Mouse (Mus musculus) forebrain, embryonic 16.5 days (tissue): ENCODE results near the gene H1f0. TPM values are rescaled to one million over a fixed set of nuclear protein-coding genes. Genes with fewer than 3 reads are reported as not detected.

Source experiments
- ATAC-seq: fragments of 200-750 bp; cut with Nextera tagmentation; 2 replicates; pipeline ENCODE4 v1.8.0; 2017; ENCODE audit warnings: mild to moderate bottlenecking, moderate library complexity
- H3K27ac ChIP-seq: fragments of 300-500 bp; sonication (generic); 2 replicates; pipeline ENCODE4 v1.5.1; 2014; ENCODE audit warnings: low read length, control low read depth
- H3K27me3 ChIP-seq: fragments of 300-500 bp; sonication (generic); replicated peaks from 2 replicates; pipeline ENCODE4 v1.6.1; 2014; ENCODE audit warnings: low read length; ENCODE audit not compliant: control insufficient read depth, insufficient read depth
- H3K36me3 ChIP-seq: fragments of 300-500 bp; sonication (generic); 2 replicates; pipeline ENCODE4 v1.6.1; 2014; ENCODE audit not compliant: control insufficient read depth, insufficient read depth
- H3K4me1 ChIP-seq: fragments of 300-500 bp; sonication (generic); replicated peaks from 2 replicates; pipeline ENCODE4 v1.6.1; 2014; ENCODE audit warnings: low read length; ENCODE audit not compliant: control insufficient read depth, insufficient read depth
- H3K4me2 ChIP-seq: fragments of 300-500 bp; sonication (generic); 2 replicates; pipeline ENCODE4 v1.6.1; 2014; ENCODE audit warnings: mild to moderate bottlenecking, low read length, control low read depth
- H3K4me3 ChIP-seq: fragments of 300-500 bp; sonication (generic); replicated peaks from 2 replicates; pipeline ENCODE4 v1.5.1; 2014; ENCODE audit warnings: mild to moderate bottlenecking, low read length, control low read depth
- H3K9ac ChIP-seq: fragments of 300-500 bp; sonication (generic); replicated peaks from 2 replicates; pipeline ENCODE4 v1.6.1; 2014; ENCODE audit warnings: low read depth, low read length, control low read depth
- H3K9me3 ChIP-seq: fragments of 300-500 bp; sonication (generic); 2 replicates; pipeline ENCODE4 v1.6.1; 2016; ENCODE audit warnings: low read length; ENCODE audit not compliant: control insufficient read depth
- WGBS: fragments of 180-500 bp; shearing (Covaris S2); extraction: QIAGEN DNeasy Blood & Tissue Kit; methylation state at CpG from one replicate; pipeline ENCODE4 v1.1.7; 2014; 5-methylcytosine and 5-hydroxymethylcytosine counted together
- polyA plus RNA-seq: library from polyadenylated mRNA; unstranded; fragments of >200 nt; fragmentation: Nextera tagmentation; extraction: Ambion mirVana; gene quantifications from 2 replicates; pipeline ENCODE4 v1.2.1, GENCODE M21; 2015

The H1f0 gene
- polyA plus RNA-seq, 1 experiment from 2014 or later, result 403 TPM

DNA sequence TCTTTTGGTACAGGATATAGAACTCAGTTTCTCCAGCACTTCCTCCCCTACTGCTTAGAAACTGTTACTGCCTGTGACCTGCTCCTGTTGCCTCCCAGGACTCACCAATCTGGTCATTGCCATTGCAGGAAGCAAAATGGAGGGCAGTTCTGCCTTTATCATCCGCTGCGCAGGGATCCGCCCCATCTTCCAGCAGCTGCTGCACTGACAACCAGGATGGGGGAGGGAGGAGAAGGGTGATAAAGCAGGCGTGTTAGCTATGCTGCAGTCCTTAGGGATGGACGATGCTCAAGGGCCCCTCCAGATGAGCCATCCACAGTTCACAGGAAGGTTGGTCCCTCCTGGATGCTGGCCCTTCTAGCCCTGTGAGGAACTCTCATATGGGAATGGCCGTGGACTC, 29.6 kb downstream of the H1f0 start:
- 94% methylated on average over 6 of the region's 6 CpGs for WGBS
- ATAC-seq, result no peak
- Histone ChIP-seq H3K36me3 (peaks cover 45% of the 10 kb centered on the region), H3K4me1 (peaks cover 12% of the 10 kb centered on the region), H3K27me3 (no peaks in the 10 kb centered on the region), H3K27ac (no peak overlapping the region), H3K9ac (no peak overlapping the region), H3K9me3 (no peaks in the 10 kb centered on the region), H3K4me2 (no peak overlapping the region), H3K4me3 (no peak overlapping the region)

DNA sequence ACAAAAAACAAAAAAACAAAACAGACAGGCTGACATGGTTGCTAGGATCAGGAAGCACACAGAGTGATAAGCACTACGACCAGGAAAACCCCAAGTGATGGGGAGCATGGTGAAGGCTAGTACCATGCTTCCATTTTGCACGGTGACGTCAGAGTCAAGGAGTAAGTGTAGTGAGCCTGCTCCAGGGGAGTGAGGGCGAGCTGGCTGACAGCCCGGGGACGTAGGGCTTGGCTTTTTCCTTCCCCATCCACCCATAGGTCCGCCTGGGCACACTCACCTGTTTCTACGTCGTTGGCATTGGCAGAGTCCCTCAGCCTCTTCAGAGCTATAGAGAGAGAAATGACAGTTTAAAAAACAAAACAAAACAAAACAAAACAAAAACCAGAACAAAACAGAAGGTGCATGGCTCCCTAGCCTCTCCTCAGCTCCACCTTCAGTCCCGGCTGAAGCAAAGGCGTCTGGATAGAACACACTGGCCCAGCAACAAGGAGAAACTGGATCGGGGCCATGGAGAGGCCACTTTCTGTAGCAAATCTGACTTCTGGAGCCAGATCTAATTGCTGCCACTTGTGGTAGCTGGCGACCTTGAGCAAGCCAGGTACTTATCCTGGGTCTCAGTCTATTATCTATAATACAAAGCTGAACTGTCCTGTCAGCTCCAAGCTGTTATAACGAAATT, 32.8 kb downstream of the H1f0 start:
- no peak overlapping the region for H3K4me3 ChIP-seq
- peaks cover 16% of the 10 kb centered on the region for H3K4me1 ChIP-seq
- H3K9me3 ChIP-seq, result no peaks in the 10 kb centered on the region
- ATAC-seq, result no peak
- H3K9ac ChIP-seq, result no peak overlapping the region
- 81% methylated on average over 14 of the region's 14 CpGs for WGBS
- H3K4me2 ChIP-seq, result no peak overlapping the region
- no peak overlapping the region for H3K27ac ChIP-seq
- peaks cover 16% of the 10 kb centered on the region for H3K36me3 ChIP-seq
- H3K27me3 ChIP-seq, result no peaks in the 10 kb centered on the region

DNA sequence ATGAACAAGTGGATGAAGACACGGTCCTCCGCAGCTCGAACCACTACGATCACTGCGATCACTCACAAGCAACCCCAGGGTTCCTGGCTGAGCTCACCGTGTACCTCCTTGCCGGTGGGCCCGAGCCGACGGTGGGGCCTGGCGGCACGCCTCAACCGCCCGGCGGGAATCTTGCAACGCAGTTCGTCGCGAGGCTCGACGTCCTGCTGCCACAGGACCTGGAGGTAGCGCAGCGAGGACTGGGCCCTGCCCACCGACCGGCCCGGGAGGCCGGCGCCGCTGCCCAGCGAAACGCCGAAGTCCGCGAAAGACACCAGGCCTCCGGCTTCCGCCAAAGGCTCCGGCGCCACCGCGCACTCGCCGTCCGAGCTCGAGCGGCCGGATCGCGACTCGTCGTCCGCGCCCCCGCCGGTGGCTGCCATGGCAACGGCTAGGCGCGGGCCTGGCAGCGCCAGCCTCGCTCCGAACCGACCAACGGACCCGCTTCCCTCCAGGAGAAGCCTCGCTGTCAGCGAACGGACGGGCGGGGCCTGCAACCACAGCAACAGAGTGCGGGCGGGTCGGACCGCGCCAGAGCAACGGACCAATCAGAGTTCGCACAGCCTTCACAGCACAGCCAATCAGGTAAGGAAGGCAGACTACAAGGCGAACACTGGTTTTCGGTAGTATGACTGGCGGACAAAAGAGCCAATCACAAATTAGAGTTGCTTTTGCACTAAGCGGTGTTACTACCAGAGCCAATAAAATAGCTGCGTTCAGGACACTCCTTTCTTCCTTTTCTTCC, 34.3 kb downstream of the H1f0 start, which contains the start of gene Ankrd54:
TSS of gene Ankrd54 (minus strand) at position 518 of the 784 bp plus-strand sequence.
- peak; percentile 100 for ATAC-seq
- Histone ChIP-seq H3K9me3 (no peaks in the 10 kb centered on the region), H3K36me3 (peaks cover 11% of the 10 kb centered on the region), H3K4me2 (peak within 1 kb of the TSS; percentile 82), H3K4me3 (peak within 1 kb of the TSS; percentile 89), H3K27ac (peak within 1 kb of the TSS; percentile 70), H3K27me3 (no peaks in the 10 kb centered on the region), H3K4me1 (peaks cover 16% of the 10 kb centered on the region), H3K9ac (peak within 1 kb of the TSS; percentile 87)
- under 1% methylated on average over 80 of the region's 80 CpGs for WGBS

DNA sequence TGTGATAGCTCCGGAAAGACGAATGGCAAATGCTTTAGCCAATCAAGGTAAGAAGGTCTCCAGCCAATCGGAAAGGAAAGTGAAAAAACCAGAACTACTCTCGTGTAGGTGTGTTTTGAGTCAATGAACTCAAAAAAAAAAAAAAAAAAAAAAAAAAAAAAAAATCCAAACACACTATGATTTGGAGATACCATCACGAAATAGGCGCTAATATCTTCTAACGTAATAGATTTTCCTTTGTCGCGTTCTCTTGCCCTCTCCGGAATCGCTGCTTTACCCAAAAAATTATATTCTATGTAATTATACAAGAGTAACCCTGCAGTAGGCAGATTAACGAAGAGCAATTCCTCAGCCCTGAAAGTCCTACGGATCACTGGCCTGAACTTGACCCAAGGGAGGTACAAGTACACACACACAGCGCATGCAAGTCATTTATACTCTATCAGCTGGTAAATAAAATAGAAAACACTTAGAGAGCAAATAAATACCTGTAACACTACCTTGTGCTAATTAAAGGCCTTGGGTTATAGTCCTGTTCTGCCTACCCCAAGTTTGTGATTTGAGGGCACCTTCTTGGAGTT, 35.0 kb downstream of the H1f0 start:
- 9% methylated on average over 14 of the region's 14 CpGs for WGBS
- no peak for ATAC-seq
- Histone ChIP-seq H3K4me1 (peaks cover 16% of the 10 kb centered on the region), H3K9me3 (no peaks in the 10 kb centered on the region), H3K27ac (peak overlapping the region; percentile 5; the same call in 1 of the 2 replicates), H3K36me3 (peaks cover 11% of the 10 kb centered on the region), H3K9ac (peak overlapping the region; percentile 14; the same call in 1 of the 2 replicates), H3K4me3 (peak overlapping the region; percentile 36), H3K4me2 (peak overlapping the region; percentile 55), H3K27me3 (no peaks in the 10 kb centered on the region; the same call in 1 of the 2 replicates)

DNA sequence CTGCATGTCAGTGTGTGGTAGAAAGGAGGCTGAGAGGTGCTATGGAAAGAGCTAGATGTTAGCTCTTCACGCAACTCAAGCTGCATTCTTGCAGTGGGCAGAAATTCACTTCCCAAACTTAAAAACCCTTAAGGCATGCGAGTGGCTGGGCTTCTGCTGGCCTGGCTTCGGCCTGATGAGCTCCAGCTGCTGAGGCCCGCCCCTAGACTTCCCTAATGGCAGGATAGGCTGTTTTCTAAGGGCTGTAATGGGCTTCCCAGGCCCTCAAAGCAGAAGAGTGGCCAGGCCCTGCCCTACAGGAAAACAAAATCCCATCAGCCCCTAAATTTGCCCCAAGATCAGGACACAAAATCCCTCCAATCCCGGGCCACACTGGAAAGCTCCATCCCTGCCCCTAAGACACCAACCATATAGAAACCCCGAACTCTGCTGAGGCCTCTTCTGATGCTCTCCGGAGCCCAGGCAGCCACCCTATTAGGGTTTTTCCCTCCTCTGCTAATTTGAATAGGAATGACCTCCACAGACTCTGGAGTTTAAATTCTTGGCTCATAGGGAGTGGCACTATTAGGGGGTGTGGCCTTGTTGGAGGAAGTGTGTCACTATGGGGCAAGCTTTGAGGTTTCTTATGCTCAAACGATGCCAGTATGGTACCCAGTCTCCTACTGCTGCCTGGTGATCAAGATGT, 37.0 kb downstream of the H1f0 start:
- WGBS, result 69% methylated on average over 8 of the region's 8 CpGs

DNA sequence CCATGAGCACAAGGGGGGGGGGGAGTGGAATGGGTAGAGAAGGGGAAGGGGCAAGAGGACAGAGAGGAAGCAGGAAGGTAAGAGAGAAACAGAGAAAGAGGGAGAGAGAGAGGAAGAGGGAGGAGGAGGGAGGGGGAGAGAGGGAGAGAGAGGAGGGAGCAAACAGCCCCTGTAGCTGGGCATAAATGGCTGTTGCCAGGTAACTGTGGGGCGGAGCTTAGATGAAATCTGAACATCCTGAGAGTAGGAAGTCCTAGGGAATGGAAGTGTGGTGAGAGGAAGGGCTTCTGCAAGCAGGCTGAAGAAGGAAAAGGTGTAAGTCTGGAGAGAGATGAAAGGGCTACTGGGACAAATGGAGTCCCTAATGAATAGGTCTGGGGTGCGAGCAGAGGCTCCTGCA, 38.0 kb downstream of the H1f0 start:
- 35% methylated on average over 2 of the region's 2 CpGs for WGBS
- Histone ChIP-seq H3K4me1 (peaks cover 14% of the 10 kb centered on the region), H3K27ac (no peak overlapping the region), H3K9ac (no peak overlapping the region), H3K4me3 (no peak overlapping the region), H3K9me3 (no peaks in the 10 kb centered on the region), H3K4me2 (no peak overlapping the region), H3K27me3 (no peaks in the 10 kb centered on the region; the same call in 1 of the 2 replicates), H3K36me3 (no peaks in the 10 kb centered on the region)
- ATAC-seq, result no peak

More for the DNA sequence above, 37.0 kb downstream of the H1f0 start:
- Histone ChIP-seq H3K4me3 (no peak overlapping the region), H3K4me1 (peaks cover 16% of the 10 kb centered on the region), H3K4me2 (no peak overlapping the region), H3K9ac (no peak overlapping the region), H3K27me3 (no peaks in the 10 kb centered on the region; the same call in 1 of the 2 replicates), H3K9me3 (no peaks in the 10 kb centered on the region), H3K36me3 (no peaks in the 10 kb centered on the region), H3K27ac (no peak overlapping the region)
- ATAC-seq, result no peak

DNA sequence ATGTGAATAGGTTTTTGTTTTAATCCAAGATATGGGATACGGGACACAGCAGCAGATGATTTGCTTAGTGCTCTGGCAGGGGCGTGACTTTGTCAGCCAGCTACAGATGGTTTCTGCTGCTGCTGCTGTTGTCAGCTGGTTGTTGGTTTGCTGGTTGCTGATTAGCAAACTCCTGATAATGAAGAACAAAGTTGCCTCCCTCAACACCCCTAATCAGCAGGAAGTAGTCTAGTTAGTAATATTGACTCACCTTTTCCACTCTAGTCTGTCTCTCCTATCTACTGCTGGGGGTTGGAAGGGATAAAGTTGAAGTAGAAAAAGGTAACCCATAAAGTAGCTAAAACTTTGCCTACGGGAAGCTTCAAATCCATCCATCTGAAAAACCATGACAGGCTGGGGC, 39.4 kb downstream of the H1f0 start:
- H3K27ac ChIP-seq, result no peak overlapping the region
- no peaks in the 10 kb centered on the region; the same call in 1 of the 2 replicates for H3K27me3 ChIP-seq
- no peaks in the 10 kb centered on the region for H3K9me3 ChIP-seq
- H3K36me3 ChIP-seq, result no peaks in the 10 kb centered on the region
- H3K4me3 ChIP-seq, result no peak overlapping the region
- ATAC-seq, result no peak
- peaks cover 4% of the 10 kb centered on the region for H3K4me1 ChIP-seq
- WGBS, result 92% methylated on average over 3 of the region's 3 CpGs
- no peak overlapping the region for H3K9ac ChIP-seq
- no peak overlapping the region for H3K4me2 ChIP-seq

DNA sequence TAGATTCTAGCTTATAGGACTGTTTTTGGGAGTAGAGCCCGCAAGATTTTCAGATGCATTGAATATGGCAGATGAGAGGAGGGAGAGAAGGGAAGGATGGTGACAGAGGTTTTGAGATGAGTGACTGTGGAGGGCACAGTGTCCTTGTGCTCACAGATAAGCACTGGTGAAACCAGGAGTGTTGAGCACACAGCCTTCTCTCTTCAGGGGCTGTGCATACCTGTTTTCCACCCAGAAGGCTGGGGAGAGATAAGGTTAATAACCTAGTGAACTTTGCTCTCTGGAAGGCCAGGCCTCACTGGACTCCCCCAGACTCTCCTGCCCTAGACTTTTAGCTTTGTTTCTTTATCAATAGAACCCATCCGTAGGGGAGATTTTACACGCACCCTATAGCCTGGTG, 40.2 kb downstream of the H1f0 start:
- Histone ChIP-seq H3K4me3 (no peak overlapping the region), H3K27ac (no peak overlapping the region), H3K4me2 (no peak overlapping the region), H3K4me1 (peaks cover 3% of the 10 kb centered on the region), H3K27me3 (no peaks in the 10 kb centered on the region; the same call in 1 of the 2 replicates), H3K9ac (no peak overlapping the region), H3K36me3 (no peaks in the 10 kb centered on the region), H3K9me3 (no peaks in the 10 kb centered on the region)
- ATAC-seq, result no peak
- WGBS, result 81% methylated on average over 3 of the region's 3 CpGs
